Mouse (Mus musculus): ENCODE results near the gene Ephb1. TPM values are rescaled to one million over a fixed set of nuclear protein-coding genes. Genes with fewer than 3 reads are reported as not detected.

Gene Ephb1
- polyA plus RNA-seq, 1 experiment from 2014 or later, result 9.5 TPM

GRCm38 (mm10) chr9:102088598-102088997 is 265.9 kb downstream of the Ephb1 start:
- DNase-seq (ENCODE audit: low spot score), result no peak
- no peaks in the 10 kb centered on the region for H3K9me3 ChIP-seq (replicated peaks)
- WGBS, result 85% methylated on average over 5 of the region's 5 CpGs
- H3K4me3 ChIP-seq, result no peak overlapping the region
- H3K4me1 ChIP-seq, result no peaks in the 10 kb centered on the region
- H3K27me3 ChIP-seq (ENCODE audit: low read depth, poor library complexity, severe bottlenecking), result no peaks in the 10 kb centered on the region
- no peak overlapping the region for H3K27ac ChIP-seq (replicated peaks)
- no peaks in the 10 kb centered on the region for H3K36me3 ChIP-seq

- no peaks in the 10 kb centered on the region for H3K9me3 ChIP-seq (replicated peaks)
- H3K4me1 ChIP-seq, result no peaks in the 10 kb centered on the region
- WGBS, result 91% methylated on average over 24 of the region's 24 CpGs
- no peak for DNase-seq (ENCODE audit: low spot score)
- no peaks in the 10 kb centered on the region for H3K36me3 ChIP-seq
- H3K27ac ChIP-seq (replicated peaks), result no peak overlapping the region
- H3K4me3 ChIP-seq, result no peak overlapping the region
- H3K27me3 ChIP-seq (ENCODE audit: low read depth, poor library complexity, severe bottlenecking), result no peaks in the 10 kb centered on the region
Observed at GRCm38 (mm10) chr9:102086053-102086706, 268.3 kb downstream of the Ephb1 start.

- DNase-seq (ENCODE audit: low spot score), result no peak
- WGBS, result 90% methylated on average over 9 of the region's 9 CpGs
- H3K9me3 ChIP-seq (replicated peaks), result no peaks in the 10 kb centered on the region
- H3K36me3 ChIP-seq, result no peaks in the 10 kb centered on the region
- no peaks in the 10 kb centered on the region for H3K27me3 ChIP-seq (ENCODE audit: low read depth, poor library complexity, severe bottlenecking)
- H3K4me1 ChIP-seq, result no peaks in the 10 kb centered on the region
- H3K27ac ChIP-seq (replicated peaks), result no peak overlapping the region
- no peak overlapping the region for H3K4me3 ChIP-seq
Observed at GRCm38 (mm10) chr9:102085477-102085876, 269.0 kb downstream of the Ephb1 start.

GRCm38 (mm10) chr9:102080934-102081333 is 273.6 kb downstream of the Ephb1 start:
- Histone ChIP-seq H3K27me3 (ENCODE audit: low read depth, poor library complexity, severe bottlenecking) (no peaks in the 10 kb centered on the region), H3K27ac (replicated peaks) (no peak overlapping the region), H3K36me3 (no peaks in the 10 kb centered on the region), H3K9me3 (replicated peaks) (no peaks in the 10 kb centered on the region), H3K4me1 (peaks cover under 1% of the 10 kb centered on the region; the same call in 1 of the 2 replicates), H3K4me3 (no peak overlapping the region)
- WGBS, result 83% methylated on average over 5 of the region's 5 CpGs
- DNase-seq (ENCODE audit: low spot score), result no peak

- no peak for DNase-seq (ENCODE audit: low spot score)
- 80% methylated on average over 2 of the region's 2 CpGs for WGBS
- Histone ChIP-seq H3K4me1 (peaks cover 6% of the 10 kb centered on the region), H3K27me3 (ENCODE audit: low read depth, poor library complexity, severe bottlenecking) (no peaks in the 10 kb centered on the region), H3K27ac (replicated peaks) (no peak overlapping the region), H3K9me3 (replicated peaks) (no peaks in the 10 kb centered on the region), H3K4me3 (no peak overlapping the region), H3K36me3 (no peaks in the 10 kb centered on the region)
Observed at GRCm38 (mm10) chr9:102079151-102079550, 275.3 kb downstream of the Ephb1 start.

- H3K4me1 ChIP-seq, result peaks cover 10% of the 10 kb centered on the region
- no peak overlapping the region for H3K4me3 ChIP-seq
- H3K27me3 ChIP-seq (ENCODE audit: low read depth, poor library complexity, severe bottlenecking), result no peaks in the 10 kb centered on the region
- DNase-seq (ENCODE audit: low spot score), result no peak
- H3K36me3 ChIP-seq, result no peaks in the 10 kb centered on the region
- 90% methylated on average over 6 of the region's 6 CpGs for WGBS
- no peaks in the 10 kb centered on the region for H3K9me3 ChIP-seq (replicated peaks)
- H3K27ac ChIP-seq (replicated peaks), result no peak overlapping the region
Observed at GRCm38 (mm10) chr9:102078238-102078637, 276.3 kb downstream of the Ephb1 start.

- Histone ChIP-seq H3K4me1 (peaks cover 10% of the 10 kb centered on the region), H3K27ac (replicated peaks) (no peak overlapping the region), H3K4me3 (no peak overlapping the region), H3K36me3 (no peaks in the 10 kb centered on the region), H3K9me3 (replicated peaks) (no peaks in the 10 kb centered on the region), H3K27me3 (ENCODE audit: low read depth, poor library complexity, severe bottlenecking) (no peaks in the 10 kb centered on the region)
- 80% methylated on average over 4 of the region's 4 CpGs for WGBS
- no peak for DNase-seq (ENCODE audit: low spot score)
Observed at GRCm38 (mm10) chr9:102075539-102075938, 279.0 kb downstream of the Ephb1 start.

- WGBS, result 86% methylated on average over 5 of the region's 5 CpGs
- Histone ChIP-seq H3K4me3 (no peak overlapping the region), H3K9me3 (replicated peaks) (no peaks in the 10 kb centered on the region), H3K4me1 (peaks cover 23% of the 10 kb centered on the region), H3K27ac (replicated peaks) (no peak overlapping the region), H3K27me3 (ENCODE audit: low read depth, poor library complexity, severe bottlenecking) (no peaks in the 10 kb centered on the region), H3K36me3 (no peaks in the 10 kb centered on the region)
- no peak for DNase-seq (ENCODE audit: low spot score)
Observed at GRCm38 (mm10) chr9:102073404-102073803, 281.1 kb downstream of the Ephb1 start.

- 79% methylated on average over 3 of the region's 3 CpGs for WGBS
- no peaks in the 10 kb centered on the region for H3K36me3 ChIP-seq
- no peaks in the 10 kb centered on the region for H3K9me3 ChIP-seq (replicated peaks)
- no peaks in the 10 kb centered on the region for H3K27me3 ChIP-seq (ENCODE audit: low read depth, poor library complexity, severe bottlenecking)
- peaks cover 20% of the 10 kb centered on the region for H3K4me1 ChIP-seq
- DNase-seq (ENCODE audit: low spot score), result no peak
- no peak overlapping the region for H3K4me3 ChIP-seq
- no peak overlapping the region for H3K27ac ChIP-seq (replicated peaks)
Observed at GRCm38 (mm10) chr9:102069151-102069882, 285.2 kb downstream of the Ephb1 start.

GRCm38 (mm10) chr9:102066601-102067000 is 287.9 kb downstream of the Ephb1 start:
- H3K4me1 ChIP-seq, result peaks cover 18% of the 10 kb centered on the region
- no peak overlapping the region for H3K4me3 ChIP-seq
- peak; percentile 58 for DNase-seq (ENCODE audit: low spot score)
- H3K27ac ChIP-seq (replicated peaks), result no peak overlapping the region
- WGBS, result 77% methylated on average over 10 of the region's 10 CpGs
- H3K36me3 ChIP-seq, result no peaks in the 10 kb centered on the region
- no peaks in the 10 kb centered on the region for H3K9me3 ChIP-seq (replicated peaks)
- no peaks in the 10 kb centered on the region for H3K27me3 ChIP-seq (ENCODE audit: low read depth, poor library complexity, severe bottlenecking)

- Histone ChIP-seq H3K9me3 (replicated peaks) (no peaks in the 10 kb centered on the region), H3K27ac (replicated peaks) (peak overlapping the region; percentile 83), H3K4me1 (peaks cover 29% of the 10 kb centered on the region), H3K4me3 (no peak overlapping the region), H3K27me3 (ENCODE audit: low read depth, poor library complexity, severe bottlenecking) (no peaks in the 10 kb centered on the region), H3K36me3 (0 out of 2 replicates have a peak, but pooled peaks cover 3% of the 10 kb centered on the region)
- WGBS, result 39% methylated on average over 2 of the region's 2 CpGs
- peak; percentile 17 for DNase-seq (ENCODE audit: low spot score)
Observed at GRCm38 (mm10) chr9:102045886-102046285, 308.6 kb downstream of the Ephb1 start.

- H3K27me3 ChIP-seq (ENCODE audit: low read depth, poor library complexity, severe bottlenecking), result no peaks in the 10 kb centered on the region
- H3K27ac ChIP-seq (replicated peaks), result peak overlapping the region; percentile 83
- DNase-seq (ENCODE audit: low spot score), result peak; percentile 42
- H3K4me3 ChIP-seq, result no peak overlapping the region
- no peaks in the 10 kb centered on the region for H3K9me3 ChIP-seq (replicated peaks)
- 0 out of 2 replicates have a peak, but pooled peaks cover 4% of the 10 kb centered on the region for H3K36me3 ChIP-seq
- peaks cover 29% of the 10 kb centered on the region for H3K4me1 ChIP-seq
- WGBS, result 31% methylated on average over 8 of the region's 8 CpGs
Observed at GRCm38 (mm10) chr9:102045111-102045861, 309.2 kb downstream of the Ephb1 start.

Measured in midbrain, embryonic 10.5 days (tissue).